Mouse (Mus musculus) myocyte (in vitro differentiated cells): ENCODE measurements around the gene Aip. TPM values are rescaled to one million over a fixed set of nuclear protein-coding genes. Genes with fewer than 3 reads are reported as not detected.

ENCODE experiments used
- H3K27me3 ChIP-seq: one replicate; pipeline ENCODE4 v1.6.1; 2011; ENCODE audit not compliant: control insufficient read depth, insufficient read depth, insufficient read length
- H3K36me3 ChIP-seq: one replicate; pipeline ENCODE4 v1.6.1; 2011; ENCODE audit not compliant: control insufficient read depth, insufficient read depth
- H3K4me2 ChIP-seq: one replicate; pipeline ENCODE4 v1.6.1; 2011; ENCODE audit warnings: low read depth, control low read depth
- H3K4me3 ChIP-seq: one replicate; pipeline ENCODE4 v1.5.1; 2011; ENCODE audit warnings: mild to moderate bottlenecking, control low read depth, moderate library complexity
- H3K79me2 ChIP-seq: one replicate; pipeline ENCODE4 v1.6.1; 2011; ENCODE audit not compliant: control insufficient read depth, insufficient read depth
- H3ac ChIP-seq: one replicate; pipeline ENCODE4 v1.6.1; 2011; ENCODE audit not compliant: control insufficient read depth, insufficient read length
- CEBPB ChIP-seq: IDR thresholded peaks from 2 replicates; pipeline ENCODE4 v1.6.1; 2011; ENCODE audit warnings: mild to moderate bottlenecking, moderate library complexity; ENCODE audit not compliant: poor library complexity, insufficient read depth, severe bottlenecking
- E2F4 ChIP-seq: IDR thresholded peaks from one replicate; pipeline ENCODE4 v1.6.1; 2011; ENCODE audit warnings: mild to moderate bottlenecking, control low read depth, moderate library complexity; ENCODE audit not compliant: insufficient read depth
- MAX ChIP-seq: IDR thresholded peaks from one replicate; pipeline ENCODE4 v1.6.1; 2011; ENCODE audit warnings: low read depth, mild to moderate bottlenecking, control low read depth
- MYOD1 ChIP-seq, 3 experiments: IDR thresholded peaks; one replicate each; pipeline ENCODE4 v1.6.1; 2011; ENCODE audit warnings: control low read depth in 2 of 3, low read depth in 2 of 3, mild to moderate bottlenecking in 2 of 3, moderate library complexity in 1 of 3; ENCODE audit not compliant: insufficient read length in 2 of 3, control insufficient read depth in 1 of 3
- MYOG ChIP-seq, 3 experiments: IDR thresholded peaks; one replicate each; pipeline ENCODE4 v1.6.1; 2011; ENCODE audit warnings: control low read depth in 2 of 3, low read depth in 2 of 3, mild to moderate bottlenecking in 2 of 3; ENCODE audit not compliant: insufficient read length in 2 of 3, control insufficient read depth in 1 of 3, insufficient read depth in 1 of 3
- POLR2A ChIP-seq: IDR thresholded peaks from one replicate; pipeline ENCODE4 v1.6.1; 2011; ENCODE audit warnings: low read depth, mild to moderate bottlenecking, control low read depth, moderate library complexity; ENCODE audit not compliant: insufficient read length
- POLR2AphosphoS2 ChIP-seq: IDR thresholded peaks from one replicate; pipeline ENCODE4 v1.6.1; 2011; ENCODE audit warnings: low read depth, control low read depth; ENCODE audit not compliant: insufficient read length
- REST ChIP-seq: IDR thresholded peaks from one replicate; pipeline ENCODE4 v1.6.1; 2011; ENCODE audit warnings: mild to moderate bottlenecking, control low read depth, moderate library complexity; ENCODE audit not compliant: insufficient read depth, insufficient read length
- SRF ChIP-seq: IDR thresholded peaks from one replicate; pipeline ENCODE4 v1.6.1; 2011; ENCODE audit warnings: low read depth; ENCODE audit not compliant: control insufficient read depth, insufficient read length
- TCF12 ChIP-seq: IDR thresholded peaks from one replicate; pipeline ENCODE4 v1.6.1; 2011; ENCODE audit warnings: mild to moderate bottlenecking, control low read depth; ENCODE audit not compliant: poor library complexity, insufficient read depth, severe bottlenecking
- TCF3 ChIP-seq: IDR thresholded peaks from one replicate; pipeline ENCODE4 v1.6.1; 2011; ENCODE audit warnings: low read depth, control low read depth; ENCODE audit not compliant: insufficient read length
- USF1 ChIP-seq: IDR thresholded peaks from one replicate; pipeline ENCODE4 v1.6.1; 2011; ENCODE audit warnings: low read depth, mild to moderate bottlenecking, control low read depth, moderate library complexity
- polyA plus RNA-seq: library from polyadenylated mRNA; unstranded; fragments of >200 nt; fragmentation: generic; extraction: Trizol; gene quantifications from one replicate; pipeline ENCODE4 v1.2.1, GENCODE M21; 2012; ENCODE audit warnings: missing spikeins

Aip gene
- polyA plus RNA-seq, 1 experiment, result 250 TPM

DNA sequence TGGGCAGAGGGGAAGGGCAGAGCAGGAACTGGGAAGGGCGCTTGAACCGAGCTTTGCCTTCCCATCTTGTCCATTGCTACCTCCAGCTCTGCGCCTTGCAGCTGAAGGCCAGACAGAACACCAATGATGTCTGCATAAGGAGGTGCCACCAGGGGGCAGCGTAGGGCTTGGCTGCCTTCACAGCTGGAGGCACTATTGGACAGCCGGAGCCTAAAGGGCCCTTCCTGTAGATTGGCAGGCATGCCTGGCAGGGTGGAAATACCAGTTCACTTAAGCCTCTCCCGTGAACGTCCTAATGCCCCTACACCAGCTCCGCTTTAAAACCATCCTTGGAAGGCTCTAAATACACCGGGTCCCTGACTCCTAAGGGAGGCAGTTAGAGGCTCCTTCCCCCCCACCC, 26.6 kb downstream of the Aip start:
- no peaks in the 10 kb centered on the region for H3K36me3 ChIP-seq
- H3K4me2 ChIP-seq, result peak overlapping the region; percentile 98
- peaks cover 15% of the 10 kb centered on the region for H3K79me2 ChIP-seq
- TF ChIP-seq TCF3 (peak; percentile 19), POLR2A (peak; percentile 45), E2F4 (no peak), MYOG (IDR thresholded peaks at IDR 0.05; ENCODE audit: control insufficient read depth in 1 of 3, insufficient read depth in 1 of 3, insufficient read length in 2 of 3, low read depth in 2 of 3) (peak; percentile 38 to 76 (median 50)), MYOD1 (IDR thresholded peaks at IDR 0.05; ENCODE audit: control insufficient read depth in 1 of 3, insufficient read length in 2 of 3, low read depth in 2 of 3) (peak; percentile 65 to 91 (median 74)), MAX (no peak), SRF (peak; percentile 13), CEBPB (no peak), REST (no peak), USF1 (no peak), TCF12 (no peak), POLR2AphosphoS2 (no peak)
- H3ac ChIP-seq, result no peak overlapping the region
- no peaks in the 10 kb centered on the region for H3K27me3 ChIP-seq
- H3K4me3 ChIP-seq, result peak overlapping the region; percentile 57

DNA sequence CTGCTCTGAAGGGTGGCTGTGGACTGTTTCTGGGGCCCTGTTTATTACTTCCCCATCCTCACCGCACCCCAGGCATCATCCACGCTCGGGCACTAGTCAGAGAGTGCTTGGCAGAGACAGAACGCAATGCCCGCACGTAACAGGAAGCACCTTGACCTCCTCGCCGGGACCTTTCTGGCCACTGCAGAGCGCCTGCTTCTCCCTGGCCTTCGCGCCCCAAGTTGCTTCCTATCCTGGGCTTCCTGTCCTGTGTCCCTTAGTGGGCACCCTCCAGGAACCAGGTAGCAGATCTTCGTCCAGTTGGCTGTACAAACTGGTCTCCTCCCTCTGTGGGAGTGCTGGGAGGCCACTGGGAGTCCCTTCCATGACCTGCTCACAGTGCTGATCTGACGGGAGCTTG, 27.2 kb downstream of the Aip start:
- Histone ChIP-seq H3K79me2 (peaks cover 15% of the 10 kb centered on the region), H3K4me3 (peak overlapping the region; percentile 57), H3K36me3 (no peaks in the 10 kb centered on the region), H3K4me2 (peak overlapping the region; percentile 98), H3K27me3 (no peaks in the 10 kb centered on the region), H3ac (no peak overlapping the region)
- TF ChIP-seq SRF (no peak), TCF12 (no peak), MAX (no peak), MYOD1 (IDR thresholded peaks at IDR 0.05; ENCODE audit: control insufficient read depth in 1 of 3, insufficient read length in 2 of 3, low read depth in 2 of 3) (no peak), REST (no peak), POLR2AphosphoS2 (no peak), POLR2A (no peak), USF1 (no peak), CEBPB (no peak), E2F4 (no peak), MYOG (IDR thresholded peaks at IDR 0.05; ENCODE audit: control insufficient read depth in 1 of 3, insufficient read depth in 1 of 3, insufficient read length in 2 of 3, low read depth in 2 of 3) (no peak), TCF3 (no peak)

DNA sequence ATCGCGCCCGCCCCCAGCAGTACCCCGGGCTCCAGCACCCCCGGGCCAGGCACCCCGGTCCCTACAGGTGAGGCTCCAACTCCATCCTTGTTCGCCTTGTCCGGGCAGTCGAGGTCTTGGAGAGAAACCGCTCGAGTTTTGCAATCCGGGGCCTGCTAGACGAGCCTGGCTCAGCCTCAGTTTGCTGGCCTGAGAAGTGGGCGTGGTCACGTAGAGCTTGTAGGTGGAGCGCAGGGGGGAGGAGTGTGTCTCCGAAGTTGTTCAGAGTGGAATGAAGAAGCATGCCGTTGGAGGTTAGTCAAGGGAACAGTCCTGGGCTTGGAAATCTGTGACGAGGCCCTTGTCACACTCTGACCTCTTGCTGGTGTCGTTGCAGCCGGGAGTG, 28.2 kb downstream of the Aip start:
- H3K27me3 ChIP-seq, result no peaks in the 10 kb centered on the region
- TF ChIP-seq POLR2A, result no peak
- TF ChIP-seq POLR2AphosphoS2, result no peak
- no peak for TF ChIP-seq TCF3
- TF ChIP-seq TCF12, result no peak
- no peak for TF ChIP-seq USF1
- peak; percentile 51; the same call in 1 of the 2 replicates for TF ChIP-seq CEBPB
- peaks cover 15% of the 10 kb centered on the region for H3K79me2 ChIP-seq
- peak overlapping the region; percentile 7 for H3ac ChIP-seq
- peak overlapping the region; percentile 57 for H3K4me3 ChIP-seq
- no peaks in the 10 kb centered on the region for H3K36me3 ChIP-seq
- H3K4me2 ChIP-seq, result peak overlapping the region; percentile 98

DNA sequence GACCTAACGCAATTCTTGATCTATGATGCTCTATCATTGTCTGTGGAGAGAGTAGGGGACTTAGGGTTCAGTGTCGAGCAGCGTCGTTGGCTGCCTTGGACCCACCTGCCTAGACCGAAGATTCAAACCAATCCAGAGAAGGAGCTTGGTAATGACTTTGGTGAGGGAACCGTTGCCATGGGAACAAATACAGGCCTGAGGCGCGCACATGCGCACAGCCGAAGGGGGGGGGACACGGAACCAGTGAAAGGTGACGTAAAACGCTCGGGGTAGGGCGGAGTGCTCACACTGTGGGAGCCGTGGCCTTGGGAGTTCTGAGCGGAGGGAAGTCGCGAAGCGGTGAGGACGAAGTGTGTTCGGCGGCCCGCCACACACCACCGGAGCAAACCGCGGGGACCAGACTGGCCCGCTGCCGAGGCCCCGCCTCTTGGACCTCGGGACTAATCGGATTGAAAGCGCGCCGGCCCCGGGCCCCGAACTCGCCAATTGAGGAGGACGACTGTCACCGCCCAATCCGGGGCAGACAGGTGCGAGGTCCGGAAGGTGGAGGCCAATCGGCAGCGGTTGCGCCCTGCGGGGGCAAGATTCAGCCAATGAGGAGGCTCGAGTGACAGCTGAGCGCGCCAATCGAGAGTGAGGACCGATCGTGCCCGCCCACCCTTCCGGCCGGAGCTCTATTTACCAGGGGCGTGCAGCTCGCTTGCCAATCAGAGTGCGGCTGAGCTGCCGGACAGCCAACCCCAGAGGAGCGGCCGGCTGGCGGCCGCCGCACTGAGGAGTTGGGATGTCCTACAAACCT, 28.8 kb downstream of the Aip start, which contains the start of gene Cdk2ap2:
TSS of gene Cdk2ap2 (plus strand) at position 541 of the 799 bp plus-strand sequence.
- Histone ChIP-seq H3ac (peak within 1 kb of the TSS; percentile 7), H3K4me3 (peak within 1 kb of the TSS; percentile 57), H3K27me3 (no peaks in the 10 kb centered on the region), H3K79me2 (peaks cover 15% of the 10 kb centered on the region), H3K36me3 (no peaks in the 10 kb centered on the region), H3K4me2 (peak within 1 kb of the TSS; percentile 98)
- TF ChIP-seq POLR2A (peak; percentile 72), TCF12 (no peak), REST (no peak), MAX (no peak), MYOG (IDR thresholded peaks at IDR 0.05; ENCODE audit: control insufficient read depth in 1 of 3, insufficient read depth in 1 of 3, insufficient read length in 2 of 3, low read depth in 2 of 3) (peak in 2 of 3 experiments; percentile 25 to 69), TCF3 (no peak), CEBPB (no peak), USF1 (no peak), MYOD1 (IDR thresholded peaks at IDR 0.05; ENCODE audit: control insufficient read depth in 1 of 3, insufficient read length in 2 of 3, low read depth in 2 of 3) (peak in 2 of 3 experiments; percentile 68 to 76), POLR2AphosphoS2 (peak; percentile 61), SRF (no peak), E2F4 (peak; percentile 49)
